Comparison of ENCODE assay signal across 19 mouse cellular contexts in the genomic region with DNA sequence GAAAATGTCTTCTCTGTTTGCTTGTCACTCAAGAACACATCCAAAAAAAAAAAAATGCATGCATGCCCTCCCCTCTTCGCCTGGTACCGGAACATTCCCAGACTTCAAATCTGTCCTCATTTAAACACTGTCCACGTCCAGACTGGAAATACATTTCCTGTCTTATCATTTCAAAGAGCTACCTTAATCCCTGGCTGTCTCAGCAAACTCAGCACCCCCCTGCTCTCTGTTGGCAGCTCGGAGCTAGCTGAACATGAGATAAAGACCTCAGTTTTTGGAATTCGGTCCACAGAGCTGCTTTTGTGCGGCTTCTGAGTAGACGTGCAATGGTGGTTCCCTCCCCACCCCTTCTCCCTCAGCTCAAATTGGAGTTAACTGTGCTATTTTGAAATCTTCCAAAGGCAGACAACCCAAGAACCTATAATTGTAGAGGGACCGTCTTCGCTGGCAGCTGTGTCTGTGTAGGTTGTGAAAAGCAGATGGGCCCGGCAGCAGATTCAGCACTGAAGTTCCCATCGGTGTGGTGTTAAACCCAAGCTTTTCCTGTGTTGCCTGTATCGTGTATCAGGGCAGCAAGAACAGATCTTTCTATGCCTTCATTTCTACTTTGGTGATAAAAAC. TPM values are rescaled to one million over a fixed set of nuclear protein-coding genes. Genes with fewer than 3 reads are reported as not detected.
A peak's percentile ranks its signal among the peaks of the same experiment; 100 is the strongest.
DNase-seq lines count a peak whose midpoint lies in the region; ATAC-seq and TF ChIP-seq lines count a peak whose summit lies in the region.
"Had no signal": no experiment of that assay in that cellular context is flagged by ENCODE, and none has a peak within 500 bp of the region (broad histone marks: within the 10 kb centered on the region; RNA-seq: fewer than 3 reads in every experiment).

No protein-coding gene starts in this region.

- no peaks in the 10 kb centered on the region for H3K36me3 ChIP-seq in heart, embryonic 11.5 days (ENCODE audit: control insufficient read depth, insufficient read depth, low read length)
- no peaks in the 10 kb centered on the region for H3K36me3 ChIP-seq in midbrain, embryonic 10.5 days
- no peaks in the 10 kb centered on the region for H3K36me3 ChIP-seq in intestine, postnatal 0 days (ENCODE audit: control insufficient read depth, insufficient read depth)

- TF ChIP-seq POLR2A in olfactory bulb, adult 2 months (IDR thresholded peaks at IDR 0.05; ENCODE audit: insufficient read depth, low read depth, low read length) = no peak

- peak overlapping the region; percentile 32 for H3K27ac ChIP-seq in heart, embryonic 11.5 days (ENCODE audit: low read depth, low read length)
- no peak overlapping the region for H3K27ac ChIP-seq in layer of hippocampus, adult 2 months
- peak overlapping the region; percentile 91 for H3K27ac ChIP-seq in olfactory bulb, adult 2 months (ENCODE audit: insufficient read depth, low read depth, low read length)
- no peak overlapping the region for H3K27ac ChIP-seq in midbrain, embryonic 10.5 days (replicated peaks)
- no peak overlapping the region for H3K27ac ChIP-seq in intestine, postnatal 0 days (ENCODE audit: low read depth, low read length)
- H3K27ac ChIP-seq: hindbrain, embryonic 14.5 days had no signal

- H3K4me1 ChIP-seq in heart, embryonic 11.5 days (ENCODE audit: control insufficient read depth, insufficient read depth, low read length) = peaks cover 16% of the 10 kb centered on the region
- peaks cover 14% of the 10 kb centered on the region for H3K4me1 ChIP-seq in olfactory bulb, adult 2 months (ENCODE audit: control insufficient read depth, insufficient read depth, low read length)
- H3K4me1 ChIP-seq in midbrain, embryonic 10.5 days = peaks cover 14% of the 10 kb centered on the region
- no peaks in the 10 kb centered on the region for H3K4me1 ChIP-seq in intestine, postnatal 0 days (replicated peaks; ENCODE audit: control insufficient read depth, insufficient read depth, low read length)

- no peak for TF ChIP-seq CTCF in layer of hippocampus, adult 2 months (conservative IDR thresholded peaks at IDR 0.05)
- no peak for TF ChIP-seq CTCF in olfactory bulb, adult 2 months (IDR thresholded peaks at IDR 0.05; ENCODE audit: insufficient read depth, low read depth, low read length)
- TF ChIP-seq CTCF in intestine, postnatal 0 days (IDR thresholded peaks at IDR 0.05; ENCODE audit: low read depth) = no peak

- no peak overlapping the region for H3K9ac ChIP-seq in heart, embryonic 11.5 days (ENCODE audit: low read depth, low read length)
- no peak overlapping the region for H3K9ac ChIP-seq in intestine, postnatal 0 days (ENCODE audit: low read depth, low read length)
- H3K9ac ChIP-seq: hindbrain, embryonic 14.5 days had no signal

- H3K9me3 ChIP-seq in heart, embryonic 11.5 days (replicated peaks; ENCODE audit: control insufficient read depth, low read length) = peaks cover 3% of the 10 kb centered on the region
- peaks cover 11% of the 10 kb centered on the region for H3K9me3 ChIP-seq in midbrain, embryonic 10.5 days (replicated peaks)
- peaks cover 6% of the 10 kb centered on the region; the same call in 1 of the 2 replicates for H3K9me3 ChIP-seq in intestine, postnatal 0 days (ENCODE audit: control insufficient read depth)

- 55% methylated on average over 12 of the region's 12 CpGs for WGBS in heart, embryonic 11.5 days (ENCODE audit: insufficient replicate concordance)
- WGBS in olfactory bulb, adult 2 months = 30% methylated on average over 12 of the region's 12 CpGs
- 92% methylated on average over 12 of the region's 12 CpGs for WGBS in midbrain, embryonic 10.5 days
- WGBS in intestine, postnatal 0 days = 87% methylated on average over 12 of the region's 12 CpGs

- H3K4me2 ChIP-seq in heart, embryonic 11.5 days = no peak overlapping the region
- no peak overlapping the region for H3K4me2 ChIP-seq in intestine, postnatal 0 days (replicated peaks; ENCODE audit: low read depth)
- H3K4me2 ChIP-seq: hindbrain, embryonic 14.5 days had no signal

- no peak for ATAC-seq in heart, embryonic 11.5 days (replicated peaks; ENCODE audit: insufficient number of reproducible peaks, low FRiP score, low TSS enrichment)
- no peak for ATAC-seq in intestine, postnatal 0 days
- ATAC-seq: activated CD4-positive, CD25-positive, alpha-beta regulatory T cell, adult 4 months had no signal

- H3K4me3 ChIP-seq in heart, embryonic 11.5 days (ENCODE audit: low read depth, low read length) = no peak overlapping the region
- H3K4me3 ChIP-seq in layer of hippocampus, adult 2 months = no peak overlapping the region
- H3K4me3 ChIP-seq in olfactory bulb, adult 2 months (ENCODE audit: insufficient read depth, low read depth, low read length) = no peak overlapping the region
- H3K4me3 ChIP-seq in midbrain, embryonic 10.5 days = no peak overlapping the region
- no peak overlapping the region for H3K4me3 ChIP-seq in intestine, postnatal 0 days (ENCODE audit: low read depth, low read length)

- no peak for DNase-seq in heart, adult 18-20 months
- DNase-seq in brain, embryonic 18.5 days (ENCODE audit: low read depth, low spot score) = peak; percentile 2
- peak; percentile 39 to 56 for DNase-seq in layer of hippocampus, adult 2 months (ENCODE audit: low spot score in 2 of 2)
- no peak for DNase-seq in adrenal gland, postnatal 25 days
- no peak for DNase-seq in midbrain, embryonic 10.5 days (ENCODE audit: low spot score)
- DNase-seq: cerebellum, postnatal 25 days; gastrocnemius, postnatal 10 days; kidney, adult 9 months; thymus, postnatal 14 days had no signal

- H3K27me3 ChIP-seq in heart, embryonic 11.5 days (ENCODE audit: control insufficient read depth, insufficient read depth, low read length) = no peaks in the 10 kb centered on the region
- H3K27me3 ChIP-seq in midbrain, embryonic 10.5 days (ENCODE audit: low read depth, poor library complexity, severe bottlenecking) = peaks cover 15% of the 10 kb centered on the region
- peaks cover 2% of the 10 kb centered on the region; the same call in 1 of the 2 replicates for H3K27me3 ChIP-seq in intestine, postnatal 0 days (replicated peaks; ENCODE audit: control insufficient read depth, insufficient read depth, low read length)

RNA-seq across cellular contexts. Expression of gene Ppfibp1, which starts 10.8 kb away (rescaled TPM):
- 78.0 and 86.2 TPM in 2 replicates for polyA plus RNA-seq in heart, embryonic 11.5 days (2014; fragmentation: Nextera tagmentation; extraction: Ambion mirVana)
- total RNA-seq in heart, adult 18-20 months (2021) = 100 to 1,000 TPM; 115 to 130 TPM
- 10 to 100 TPM; 35.3 to 40.6 TPM for total RNA-seq in layer of hippocampus, adult 2 months (2021)
- not detected in 2 replicates for polyA plus RNA-seq in olfactory bulb, adult 2 months (2012; ENCODE audit: insufficient read depth, insufficient read length, low replicate concordance, missing spikeins)
- 70.0 and 98.9 TPM in 2 replicates for total RNA-seq in adrenal gland, postnatal 25 days (2021)
- 28.4 and 28.8 TPM in 2 replicates for polyA plus RNA-seq in midbrain, embryonic 10.5 days (2016; fragmentation: Nextera tagmentation; extraction: Ambion mirVana)
- 32.3 and 32.4 TPM in 2 replicates for polyA plus RNA-seq in intestine, postnatal 0 days (2015; fragmentation: Nextera tagmentation; extraction: Ambion mirVana)

RNA-seq across cellular contexts. Expression of gene Smco2, which starts 27.6 kb away (rescaled TPM):
- polyA plus RNA-seq in heart, embryonic 11.5 days (2014; fragmentation: Nextera tagmentation; extraction: Ambion mirVana) = not detected in 2 replicates
- total RNA-seq in heart, adult 18-20 months (2021) = 1 to 10 TPM; 2.2 TPM
- total RNA-seq in layer of hippocampus, adult 2 months (2021) = not detected
- polyA plus RNA-seq in olfactory bulb, adult 2 months (2012; ENCODE audit: insufficient read depth, insufficient read length, low replicate concordance, missing spikeins) = not detected in 2 replicates
- not detected in 2 replicates for total RNA-seq in adrenal gland, postnatal 25 days (2021)
- not detected in 2 replicates for polyA plus RNA-seq in midbrain, embryonic 10.5 days (2016; fragmentation: Nextera tagmentation; extraction: Ambion mirVana)
- polyA plus RNA-seq in intestine, postnatal 0 days (2015; fragmentation: Nextera tagmentation; extraction: Ambion mirVana) = not detected in 2 replicates
- total RNA-seq: gastrocnemius, postnatal 10 days; megakaryocyte-erythroid progenitor cell, adult 5-6 weeks; MEL had no signal
- polyA plus RNA-seq: activated CD4-positive, CD25-positive, alpha-beta regulatory T cell, adult 4 months; C2C12; hindbrain, embryonic 14.5 days; limb, embryonic 14.5 days; lung, embryonic 16.5 days had no signal

Comparison
In these comparisons a context has a peak if more than half of its experiments do, and no peak if none do; other contexts are left out.
1. H3K27ac ChIP-seq: peak in heart, embryonic 11.5 days (single experiment) and olfactory bulb, adult 2 months (single experiment); none in layer of hippocampus, adult 2 months (single experiment), midbrain, embryonic 10.5 days (single experiment) and intestine, postnatal 0 days (single experiment).
2. DNase-seq: peak in brain, embryonic 18.5 days (single experiment) and layer of hippocampus, adult 2 months (2 of 2); none in heart, adult 18-20 months (0 of 2), adrenal gland, postnatal 25 days (single experiment) and midbrain, embryonic 10.5 days (single experiment).